Mouse (Mus musculus) MEL (cell line): ENCODE measurements around the gene Ppp2r2d. TPM values are rescaled to one million over a fixed set of nuclear protein-coding genes. Genes with fewer than 3 reads are reported as not detected.

Experiments
- DNase-seq: peaks from one replicate; pipeline ENCODE4 v3.0.0; 2011; ENCODE audit warnings: low read depth, low spot score
- H3K27ac ChIP-seq: 2 replicates; pipeline ENCODE4 v1.5.1; 2012; ENCODE audit warnings: low read depth, mild to moderate bottlenecking, control low read depth, low read length, moderate library complexity; ENCODE audit not compliant: control insufficient read depth
- H3K27me3 ChIP-seq, 2 experiments: fragments of 150-350 bp in 1 of 2; sonication (generic) in 1 of 2; 2 replicates each; pipeline ENCODE4 v1.6.1; 2012; ENCODE audit warnings: low read length in 2 of 2, mild to moderate bottlenecking in 2 of 2, improper control_type of control experiment in 1 of 2, moderate library complexity in 1 of 2; ENCODE audit not compliant: insufficient read depth in 2 of 2, control insufficient read depth in 1 of 2
- H3K36me3 ChIP-seq, 2 experiments: 2 replicates each; pipeline ENCODE4 v1.6.1; 2012 to 2014; ENCODE audit warnings: low read length in 2 of 2, improper control_type of control experiment in 1 of 2, inconsistent platforms in 1 of 2, mild to moderate bottlenecking in 1 of 2; ENCODE audit not compliant: insufficient read depth in 2 of 2, control insufficient read depth in 1 of 2
- H3K4me1 ChIP-seq, 2 experiments: fragments of 150-350 bp in 1 of 2; sonication (generic) in 1 of 2; 2 replicates each; pipeline ENCODE4 v1.6.1; 2012; ENCODE audit warnings: low read length in 2 of 2, improper control_type of control experiment in 1 of 2, mild to moderate bottlenecking in 1 of 2; ENCODE audit not compliant: insufficient read depth in 2 of 2, control insufficient read depth in 1 of 2
- H3K4me3 ChIP-seq, 2 experiments: fragments of 150-350 bp in 1 of 2; sonication (generic) in 1 of 2; 2 replicates each; pipeline ENCODE4 v1.5.1; 2012; ENCODE audit warnings: low read depth in 2 of 2, low read length in 2 of 2, mild to moderate bottlenecking in 2 of 2, moderate library complexity in 2 of 2, control low read depth in 1 of 2, improper control_type of control experiment in 1 of 2; ENCODE audit not compliant: control insufficient read depth in 1 of 2, insufficient read depth in 1 of 2
- H3K79me2 ChIP-seq: 2 replicates; pipeline ENCODE4 v1.6.1; 2012; ENCODE audit warnings: mild to moderate bottlenecking, low read length, moderate library complexity; ENCODE audit not compliant: control insufficient read depth, poor library complexity, insufficient read depth
- H3K9ac ChIP-seq: 2 replicates; pipeline ENCODE4 v1.6.1; 2012; ENCODE audit warnings: low read depth, mild to moderate bottlenecking, control low read depth, low read length, moderate library complexity; ENCODE audit not compliant: control insufficient read depth, poor library complexity, severe bottlenecking
- H3K9me3 ChIP-seq: fragments of 150-350 bp; sonication (generic); replicated peaks from 2 replicates; pipeline ENCODE4 v1.6.1; 2012; ENCODE audit warnings: mild to moderate bottlenecking, low read length, improper control_type of control experiment, moderate library complexity; ENCODE audit not compliant: insufficient read depth
- BHLHE40 ChIP-seq: IDR thresholded peaks from 2 replicates; pipeline ENCODE4 v1.6.1; 2012; ENCODE audit warnings: low read depth, mild to moderate bottlenecking, inconsistent platforms, low read length, improper control_type of control experiment, borderline replicate concordance
- CHD2 ChIP-seq: IDR thresholded peaks from 2 replicates; pipeline ENCODE4 v1.6.1; 2011; ENCODE audit warnings: low read length, improper control_type of control experiment
- CTCF ChIP-seq, 3 experiments: IDR thresholded peaks in 2 of 3; conservative IDR thresholded peaks in 1 of 3; 2 replicates each; pipeline ENCODE4 v1.5.1; 2011 to 2012; ENCODE audit warnings: low read length in 3 of 3, low read depth in 2 of 3, mild to moderate bottlenecking in 2 of 3, improper control_type of control experiment in 1 of 3, inconsistent platforms in 1 of 3, mixed read lengths in 1 of 3, moderate library complexity in 1 of 3; ENCODE audit not compliant: control insufficient read depth in 1 of 3, insufficient read depth in 1 of 3, poor library complexity in 1 of 3, severe bottlenecking in 1 of 3
- E2F4 ChIP-seq: IDR thresholded peaks from 2 replicates; pipeline ENCODE4 v1.6.1; 2011; ENCODE audit warnings: low read depth, low read length, improper control_type of control experiment, borderline replicate concordance
- ELF1 ChIP-seq: IDR thresholded peaks from 2 replicates; pipeline ENCODE4 v1.6.1; 2014; ENCODE audit warnings: low read depth, mild to moderate bottlenecking, inconsistent platforms, low read length, improper control_type of control experiment, moderate library complexity
- EP300 ChIP-seq, 2 experiments: IDR thresholded peaks; 2 replicates each; pipeline ENCODE4 v1.6.1; 2011; ENCODE audit warnings: improper control_type of control experiment in 2 of 2, low read length in 2 of 2, low read depth in 1 of 2, mild to moderate bottlenecking in 1 of 2
- ETS1 ChIP-seq: IDR thresholded peaks from 2 replicates; pipeline ENCODE4 v1.6.1; 2012; ENCODE audit warnings: low read depth, mild to moderate bottlenecking, inconsistent platforms, low read length, improper control_type of control experiment, moderate library complexity
- GABPA ChIP-seq: IDR thresholded peaks from 2 replicates; pipeline ENCODE4 v1.6.1; 2012; ENCODE audit warnings: low read depth, mild to moderate bottlenecking, inconsistent platforms, low read length, improper control_type of control experiment, moderate library complexity
- GATA1 ChIP-seq: IDR thresholded peaks from 2 replicates; pipeline ENCODE4 v1.6.1; 2011; ENCODE audit warnings: low read depth, low read length, improper control_type of control experiment
- HCFC1 ChIP-seq: IDR thresholded peaks from 2 replicates; pipeline ENCODE4 v1.6.1; 2012; ENCODE audit warnings: low read depth, mild to moderate bottlenecking, inconsistent platforms, low read length, improper control_type of control experiment, moderate library complexity
- JUND ChIP-seq: IDR thresholded peaks from 2 replicates; pipeline ENCODE4 v1.6.1; 2011; ENCODE audit warnings: low read depth, mild to moderate bottlenecking, improper control_type of control experiment, low read length
- MAFK ChIP-seq: IDR thresholded peaks from 2 replicates; pipeline ENCODE4 v1.6.1; 2011; ENCODE audit warnings: low read depth, mild to moderate bottlenecking, low read length, improper control_type of control experiment, borderline replicate concordance
- MAX ChIP-seq: IDR thresholded peaks from 2 replicates; pipeline ENCODE4 v1.6.1; 2011; ENCODE audit warnings: low read length, improper control_type of control experiment
- MAZ ChIP-seq: IDR thresholded peaks from 2 replicates; pipeline ENCODE4 v1.6.1; 2012; ENCODE audit warnings: low read depth, mild to moderate bottlenecking, inconsistent platforms, low read length, improper control_type of control experiment
- MEF2A ChIP-seq: IDR thresholded peaks from 2 replicates; pipeline ENCODE4 v1.6.1; 2014; ENCODE audit warnings: low read depth, mild to moderate bottlenecking, inconsistent platforms, low read length, improper control_type of control experiment; ENCODE audit not compliant: poor library complexity, insufficient replicate concordance, severe bottlenecking; ENCODE audit errors: extremely low read depth
- MXI1 ChIP-seq: IDR thresholded peaks from 2 replicates; pipeline ENCODE4 v1.6.1; 2011; ENCODE audit warnings: mild to moderate bottlenecking, low read depth, low read length, improper control_type of control experiment
- MYB ChIP-seq: IDR thresholded peaks from 2 replicates; pipeline ENCODE4 v1.6.1; 2011; ENCODE audit warnings: mild to moderate bottlenecking, low read depth, low read length, improper control_type of control experiment
- MYC ChIP-seq: IDR thresholded peaks from 2 replicates; pipeline ENCODE4 v1.6.1; 2011; ENCODE audit warnings: low read depth, mild to moderate bottlenecking, low read length, improper control_type of control experiment, moderate library complexity
- NRF1 ChIP-seq: IDR thresholded peaks from 2 replicates; pipeline ENCODE4 v1.6.1; 2014; ENCODE audit warnings: low read depth, mild to moderate bottlenecking, inconsistent platforms, low read length, improper control_type of control experiment, moderate library complexity; ENCODE audit not compliant: poor library complexity, insufficient read depth, severe bottlenecking
- POLR2A ChIP-seq, 2 experiments: IDR thresholded peaks; 2 replicates each; pipeline ENCODE4 v1.6.1; 2011 to 2012; ENCODE audit warnings: low read length in 2 of 2, mild to moderate bottlenecking in 2 of 2, control low read depth in 1 of 2, improper control_type of control experiment in 1 of 2, low read depth in 1 of 2, moderate library complexity in 1 of 2; ENCODE audit not compliant: control insufficient read depth in 1 of 2, insufficient read depth in 1 of 2, poor library complexity in 1 of 2
- POLR2AphosphoS2 ChIP-seq: IDR thresholded peaks from 2 replicates; pipeline ENCODE4 v1.6.1; 2011; ENCODE audit warnings: low read length, improper control_type of control experiment
- POLR2AphosphoS5 ChIP-seq: IDR thresholded peaks from 2 replicates; pipeline ENCODE4 v1.6.1; 2012; ENCODE audit warnings: low read depth, borderline replicate concordance, mild to moderate bottlenecking, inconsistent platforms, low read length, moderate library complexity, mixed read lengths
- RCOR1 ChIP-seq: IDR thresholded peaks from 2 replicates; pipeline ENCODE4 v1.6.1; 2012; ENCODE audit warnings: low read depth, mild to moderate bottlenecking, inconsistent platforms, low read length, improper control_type of control experiment
- SIN3A ChIP-seq: IDR thresholded peaks from 2 replicates; pipeline ENCODE4 v1.6.1; 2012; ENCODE audit warnings: low read length, improper control_type of control experiment, inconsistent platforms
- SMC3 ChIP-seq: IDR thresholded peaks from 2 replicates; pipeline ENCODE4 v1.6.1; 2011; ENCODE audit warnings: low read depth, low read length, improper control_type of control experiment
- TAL1 ChIP-seq: IDR thresholded peaks from 2 replicates; pipeline ENCODE4 v1.6.1; 2012; ENCODE audit warnings: mild to moderate bottlenecking, inconsistent platforms, low read length, moderate library complexity, mixed read lengths
- TBP ChIP-seq: IDR thresholded peaks from 2 replicates; pipeline ENCODE4 v1.8.0; 2011; ENCODE audit warnings: low read depth, low read length, improper control_type of control experiment
- TCF12 ChIP-seq: IDR thresholded peaks from 2 replicates; pipeline ENCODE4 v1.6.1; 2014; ENCODE audit warnings: low read depth, mild to moderate bottlenecking, inconsistent platforms, low read length, improper control_type of control experiment, moderate library complexity
- UBTF ChIP-seq: IDR thresholded peaks from 2 replicates; pipeline ENCODE4 v1.6.1; 2012; ENCODE audit warnings: low read depth, mild to moderate bottlenecking, inconsistent platforms, low read length, improper control_type of control experiment, moderate library complexity, borderline replicate concordance; ENCODE audit not compliant: insufficient read depth
- USF1 ChIP-seq: IDR thresholded peaks from 2 replicates; pipeline ENCODE4 v1.6.1; 2014; ENCODE audit warnings: low read depth, mild to moderate bottlenecking, inconsistent platforms, low read length, improper control_type of control experiment, moderate library complexity
- USF2 ChIP-seq, 2 experiments: IDR thresholded peaks; 2 replicates each; pipeline ENCODE4 v1.6.1; 2011 to 2012; ENCODE audit warnings: improper control_type of control experiment in 2 of 2, low read length in 2 of 2, borderline replicate concordance in 1 of 2, inconsistent platforms in 1 of 2, low read depth in 1 of 2, mild to moderate bottlenecking in 1 of 2; ENCODE audit not compliant: insufficient read depth in 1 of 2
- ZC3H11A ChIP-seq: IDR thresholded peaks from 2 replicates; pipeline ENCODE4 v1.6.1; 2012; ENCODE audit warnings: low read depth, mild to moderate bottlenecking, inconsistent platforms, low read length, improper control_type of control experiment
- ZKSCAN1 ChIP-seq: IDR thresholded peaks from 2 replicates; pipeline ENCODE4 v1.6.1; 2012; ENCODE audit warnings: low read depth, mild to moderate bottlenecking, inconsistent platforms, low read length, improper control_type of control experiment, moderate library complexity
- ZMIZ1 ChIP-seq: IDR thresholded peaks from 2 replicates; pipeline ENCODE4 v1.6.1; 2012; ENCODE audit warnings: low read depth, mild to moderate bottlenecking, inconsistent platforms, low read length, improper control_type of control experiment, moderate library complexity
- ZNF384 ChIP-seq: IDR thresholded peaks from 2 replicates; pipeline ENCODE4 v1.6.1; 2012; ENCODE audit warnings: low read depth, mild to moderate bottlenecking, inconsistent platforms, low read length, improper control_type of control experiment
- polyA plus RNA-seq, 2 experiments: library from polyadenylated mRNA; stranded (reverse) in 1 of 2; unstranded in 1 of 2; fragments of >175 nt in 1 of 2; fragments of >200 nt in 1 of 2; gene quantifications; 2 replicates each; pipeline versions ENCODE4 v1.2.1 to v1.2.4; 2012; ENCODE audit warnings: low replicate concordance in 2 of 2, low read depth in 1 of 2; ENCODE audit not compliant: insufficient read length in 2 of 2, insufficient read depth in 1 of 2, missing spikeins in 1 of 2
- total RNA-seq: library from RNA; depleted of rRNA; stranded (reverse); fragments of 300-350 nt; gene quantifications from 2 replicates; pipeline ENCODE4 v1.2.3, GENCODE M21; 2012

Gene Ppp2r2d
- total and polyA plus RNA-seq, 3 experiments: 30.9 to 46.6 TPM; not detected in 1

- H3K4me1 ChIP-seq: peaks cover 3 to 19% of the 10 kb centered on the region in 2 experiments
- H3K27ac ChIP-seq: peak within 1 kb of the TSS; percentile 70
- peaks cover 0 to 12% of the 10 kb centered on the region in 2 experiments; a peak in 3 of 4 replicates for H3K36me3 ChIP-seq
- H3K4me3 ChIP-seq: peak within 1 kb of the TSS; percentile 93
- peak within 1 kb of the TSS; percentile 77 for H3K9ac ChIP-seq
- peaks cover 12% of the 10 kb centered on the region for H3K79me2 ChIP-seq
- no peaks in the 10 kb centered on the region for H3K9me3 ChIP-seq
- peak; percentile 99 for DNase-seq
- H3K27me3 ChIP-seq: no peaks in the 10 kb centered on the region
- TF ChIP-seq CHD2 (no peak), MAFK (no peak), ZC3H11A (no peak), ZNF384 (no peak), JUND (no peak), MYC (peak; percentile 57; the same call in 1 of the 2 replicates), MEF2A (no peak), NRF1 (peak; percentile 74), MAX (peak; percentile 43), POLR2A (IDR thresholded peaks at IDR 0.05; ENCODE audit: control insufficient read depth in 1 of 2, insufficient read depth in 1 of 2, low read depth in 1 of 2, low read length in 2 of 2, poor library complexity in 1 of 2) (peak; percentile 70 to 86), RCOR1 (no peak), GABPA (no peak), TCF12 (peak; percentile 35; the same call in 1 of the 2 replicates), MAZ (peak; percentile 80; the same call in 1 of the 2 replicates), ELF1 (no peak), GATA1 (no peak), ZMIZ1 (no peak), POLR2AphosphoS5 (no peak), ETS1 (no peak), MYB (no peak), USF1 (peak; percentile 67), BHLHE40 (peak; percentile 99), CTCF (IDR thresholded peaks at IDR 0.05 in 2 of 3, conservative IDR thresholded peaks at IDR 0.05 in 1 of 3; ENCODE audit: control insufficient read depth in 1 of 3, insufficient read depth in 1 of 3, low read depth in 2 of 3, low read length in 3 of 3, poor library complexity in 1 of 3, severe bottlenecking in 1 of 3) (no peak), ZKSCAN1 (no peak), E2F4 (no peak), POLR2AphosphoS2 (peak; percentile 47; the same call in 1 of the 2 replicates), MXI1 (peak; percentile 66; the same call in 1 of the 2 replicates), EP300 (IDR thresholded peaks at IDR 0.05; ENCODE audit: low read depth in 1 of 2, low read length in 2 of 2) (no peak), SMC3 (no peak), TAL1 (no peak), HCFC1 (no peak; the same call in 1 of the 2 replicates), UBTF (peak; percentile 40; the same call in 1 of the 2 replicates), TBP (peak; percentile 66; the same call in 1 of the 2 replicates), USF2 (IDR thresholded peaks at IDR 0.05; ENCODE audit: borderline replicate concordance in 1 of 2, insufficient read depth in 1 of 2, low read depth in 1 of 2, low read length in 2 of 2) (no peak), SIN3A (peak; percentile 74)
Observed at GRCm38 (mm10) chr7:138909277-138910192, 63.7 kb downstream of the Ppp2r2d start, which contains the start of gene Bnip3. TSS of gene Bnip3 (minus strand) at chr7:138909519.
